Mouse (Mus musculus) midbrain, embryonic 11.5 days (tissue): ENCODE measurements around the gene Plch2. TPM values are rescaled to one million over a fixed set of nuclear protein-coding genes. Genes with fewer than 3 reads are reported as not detected.

ENCODE experiments used
- ATAC-seq: fragments of 200-750 bp; cut with Nextera tagmentation; 2 replicates; pipeline ENCODE4 v1.8.0; 2017; ENCODE audit warnings: moderate TSS enrichment, moderate library complexity; ENCODE audit not compliant: low FRiP score
- DNase-seq: peaks from one replicate; pipeline ENCODE4 v3.0.0; 2015; ENCODE audit warnings: low spot score; ENCODE audit errors: missing footprints
- H3K27ac ChIP-seq: fragments of 300-500 bp; sonication (generic); 2 replicates; pipeline ENCODE4 v1.5.1; 2014; ENCODE audit warnings: low read depth, low read length
- H3K27me3 ChIP-seq: fragments of 300-500 bp; sonication (generic); 2 replicates; pipeline ENCODE4 v1.6.1; 2014; ENCODE audit warnings: mild to moderate bottlenecking, low read length, moderate library complexity, mixed read lengths; ENCODE audit not compliant: control insufficient read depth, insufficient read depth
- H3K36me3 ChIP-seq: fragments of 300-500 bp; sonication (generic); 2 replicates; pipeline ENCODE4 v1.6.1; 2014; ENCODE audit warnings: mild to moderate bottlenecking, low read length, moderate library complexity, mixed read lengths; ENCODE audit not compliant: control insufficient read depth, insufficient read depth
- H3K4me1 ChIP-seq: fragments of 300-500 bp; sonication (generic); 2 replicates; pipeline ENCODE4 v1.6.1; 2014; ENCODE audit warnings: low read length; ENCODE audit not compliant: control insufficient read depth, insufficient read depth
- H3K4me2 ChIP-seq: fragments of 300-500 bp; sonication (generic); 2 replicates; pipeline ENCODE4 v1.6.1; 2014; ENCODE audit warnings: mild to moderate bottlenecking, moderate library complexity
- H3K4me3 ChIP-seq: fragments of 300-500 bp; sonication (generic); 2 replicates; pipeline ENCODE4 v1.5.1; 2014; ENCODE audit warnings: low read depth, low read length
- H3K9ac ChIP-seq: fragments of 300-500 bp; sonication (generic); 2 replicates; pipeline ENCODE4 v1.6.1; 2014; ENCODE audit warnings: low read length
- H3K9me3 ChIP-seq: fragments of 300-500 bp; sonication (generic); 2 replicates; pipeline ENCODE4 v1.6.1; 2016; ENCODE audit warnings: low read length; ENCODE audit not compliant: control insufficient read depth
- WGBS: fragments of 180-500 bp; shearing (Covaris S2); extraction: QIAGEN DNeasy Blood & Tissue Kit; methylation state at CpG from one replicate; pipeline ENCODE4 v1.1.7; 2014; 5-methylcytosine and 5-hydroxymethylcytosine counted together
- polyA plus RNA-seq: library from polyadenylated mRNA; unstranded; fragments of >200 nt; fragmentation: Nextera tagmentation; extraction: Ambion mirVana; gene quantifications from 2 replicates; pipeline ENCODE4 v1.2.1, GENCODE M21; 2014

Plch2 gene
- polyA plus RNA-seq, 1 experiment from 2014 or later, result 0.85 TPM

DNA sequence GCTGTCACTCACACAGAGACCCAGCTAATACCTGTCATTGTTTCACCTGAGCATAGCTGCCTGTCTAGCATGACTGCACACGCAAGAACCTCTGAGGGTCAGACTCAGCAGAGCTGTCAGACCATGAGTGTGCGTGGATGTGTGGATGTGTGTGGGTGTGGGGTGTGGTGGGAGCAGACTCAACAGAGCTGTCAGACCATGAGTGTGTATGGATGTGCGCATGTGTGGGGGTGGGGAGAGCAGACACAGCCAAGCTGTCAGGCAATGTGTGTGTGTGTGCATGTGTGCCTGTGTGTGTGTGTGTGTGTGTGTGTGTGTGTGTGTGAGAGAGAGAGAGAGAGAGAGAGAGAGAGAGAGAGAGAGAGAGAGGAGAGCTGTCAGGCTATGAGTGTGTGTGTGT, 51.3 kb downstream of the Plch2 start:
- no peak for DNase-seq
- Histone ChIP-seq H3K4me3 (no peak overlapping the region), H3K27ac (no peak overlapping the region), H3K9me3 (no peaks in the 10 kb centered on the region), H3K4me2 (no peak overlapping the region), H3K9ac (no peak overlapping the region), H3K4me1 (no peaks in the 10 kb centered on the region), H3K36me3 (no peaks in the 10 kb centered on the region; the same call in 1 of the 2 replicates), H3K27me3 (no peaks in the 10 kb centered on the region)
- ATAC-seq, result no peak
- 93% methylated on average over 3 of the region's 3 CpGs for WGBS

DNA sequence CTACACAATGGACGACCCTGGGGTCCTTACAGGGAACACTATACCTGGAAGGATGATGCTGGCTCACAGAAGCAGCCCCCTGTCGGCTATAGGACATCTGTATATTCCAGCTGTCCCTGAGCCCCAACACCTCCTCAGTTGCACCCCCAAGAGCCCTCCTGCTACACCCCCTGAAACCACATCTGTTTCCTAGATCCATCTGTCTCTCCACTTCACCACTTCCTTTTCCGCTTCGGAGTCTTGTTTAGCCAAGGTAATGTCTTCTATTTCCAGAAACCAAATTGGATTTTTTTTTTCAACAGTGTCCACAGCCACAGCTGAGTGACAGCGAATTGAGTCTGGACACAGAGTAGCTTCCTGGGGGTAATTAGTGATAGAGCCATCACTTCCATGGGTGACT, 57.2 kb downstream of the Plch2 start:
- peak; percentile 41 for DNase-seq
- no peaks in the 10 kb centered on the region for H3K27me3 ChIP-seq
- no peak overlapping the region for H3K9ac ChIP-seq
- no peaks in the 10 kb centered on the region for H3K9me3 ChIP-seq
- ATAC-seq, result no peak
- WGBS, result 86% methylated on average over 5 of the region's 5 CpGs
- H3K36me3 ChIP-seq, result no peaks in the 10 kb centered on the region; the same call in 1 of the 2 replicates
- no peak overlapping the region for H3K27ac ChIP-seq
- no peak overlapping the region for H3K4me3 ChIP-seq
- peaks cover 3% of the 10 kb centered on the region; the same call in 1 of the 2 replicates for H3K4me1 ChIP-seq
- H3K4me2 ChIP-seq, result no peak overlapping the region

DNA sequence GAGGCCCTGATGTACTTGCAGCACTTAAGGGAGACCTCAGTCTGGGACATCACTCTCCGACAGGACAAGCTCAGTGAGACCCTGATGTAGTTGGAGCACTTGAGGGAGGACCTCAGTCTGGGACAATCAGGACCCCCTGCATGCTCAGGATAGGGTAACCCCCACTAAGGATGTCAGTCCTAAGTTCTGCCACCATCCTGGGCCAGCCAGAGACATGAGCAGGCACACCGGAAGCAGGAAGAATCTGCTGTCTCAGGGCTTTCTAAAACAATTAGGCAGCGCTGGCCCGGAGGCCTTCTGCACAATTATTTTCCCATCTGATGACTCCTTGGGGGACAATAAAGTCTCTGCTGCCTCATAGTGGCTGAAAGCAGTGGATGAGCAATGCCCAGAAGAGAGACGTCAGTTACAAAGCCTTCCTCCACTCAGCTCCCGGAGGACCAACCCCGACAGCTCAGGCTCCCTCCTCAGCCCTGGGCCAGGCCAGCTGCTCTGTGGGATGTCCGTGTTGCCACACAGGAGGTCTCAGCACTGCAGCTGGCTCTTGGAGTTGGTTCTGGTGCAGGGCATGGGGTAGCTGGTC, 59.9 kb downstream of the Plch2 start:
- ATAC-seq, result no peak
- Histone ChIP-seq H3K27ac (no peak overlapping the region), H3K27me3 (no peaks in the 10 kb centered on the region), H3K4me3 (no peak overlapping the region), H3K9ac (no peak overlapping the region), H3K9me3 (no peaks in the 10 kb centered on the region), H3K36me3 (no peaks in the 10 kb centered on the region), H3K4me1 (peaks cover 3% of the 10 kb centered on the region; the same call in 1 of the 2 replicates), H3K4me2 (no peak overlapping the region)
- 39% methylated on average over 8 of the region's 8 CpGs for WGBS
- no peak for DNase-seq

DNA sequence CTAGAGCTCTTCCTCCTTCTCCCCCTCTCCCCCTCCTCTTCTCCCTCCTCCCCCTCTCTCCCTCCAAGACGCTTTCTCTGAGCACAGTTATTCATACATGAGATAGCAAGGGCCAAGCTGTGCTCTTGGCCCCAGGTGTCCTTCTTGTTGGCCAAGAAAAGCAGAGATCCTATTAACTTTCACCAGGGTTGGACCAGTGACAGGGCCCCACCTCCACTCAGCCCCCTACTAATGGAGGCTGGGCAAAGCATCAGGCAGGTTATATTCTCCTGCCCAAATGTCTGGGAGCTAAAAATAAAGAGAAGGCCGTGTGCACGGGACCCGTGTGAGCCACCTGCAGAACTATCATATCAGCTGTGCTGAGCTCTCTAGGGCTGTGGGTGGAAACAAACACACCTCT, 61.7 kb downstream of the Plch2 start:
- H3K9ac ChIP-seq, result no peak overlapping the region
- peaks cover 3% of the 10 kb centered on the region; the same call in 1 of the 2 replicates for H3K4me1 ChIP-seq
- H3K9me3 ChIP-seq, result no peaks in the 10 kb centered on the region
- no peak overlapping the region for H3K4me3 ChIP-seq
- H3K27me3 ChIP-seq, result no peaks in the 10 kb centered on the region
- no peak for DNase-seq
- no peaks in the 10 kb centered on the region for H3K36me3 ChIP-seq
- ATAC-seq, result no peak
- 80% methylated on average over 4 of the region's 4 CpGs for WGBS
- no peak overlapping the region for H3K4me2 ChIP-seq
- H3K27ac ChIP-seq, result no peak overlapping the region

DNA sequence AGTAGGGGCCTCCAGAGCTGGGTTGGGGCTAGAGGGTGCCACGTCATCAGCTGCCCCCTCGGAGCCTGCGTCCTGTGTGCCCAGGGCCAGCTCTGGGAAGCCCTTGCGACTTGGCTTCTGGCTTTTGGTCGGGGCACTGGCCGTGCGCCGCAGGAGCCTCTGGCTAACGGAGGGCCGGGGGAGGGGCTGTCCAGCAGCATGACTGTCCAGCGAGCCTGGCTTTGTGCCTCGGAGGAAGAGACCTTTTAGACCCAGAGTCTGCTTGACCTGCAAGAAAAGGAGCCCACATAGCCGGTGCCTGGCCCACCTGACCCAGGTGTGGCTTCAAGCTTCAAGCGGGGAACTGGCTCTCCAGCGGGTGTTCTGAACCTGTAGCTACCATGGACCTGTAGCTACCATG, 69.8 kb downstream of the Plch2 start:
- WGBS, result 58% methylated on average over 15 of the region's 15 CpGs
- H3K4me2 ChIP-seq, result no peak overlapping the region
- ATAC-seq, result no peak
- H3K9me3 ChIP-seq, result no peaks in the 10 kb centered on the region
- peak; percentile 81 for DNase-seq
- H3K27me3 ChIP-seq, result no peaks in the 10 kb centered on the region
- no peak overlapping the region for H3K27ac ChIP-seq
- H3K4me1 ChIP-seq, result peaks cover 23% of the 10 kb centered on the region
- peak overlapping the region; percentile 28; the same call in 1 of the 2 replicates for H3K9ac ChIP-seq
- H3K4me3 ChIP-seq, result no peak overlapping the region
- no peaks in the 10 kb centered on the region for H3K36me3 ChIP-seq

DNA sequence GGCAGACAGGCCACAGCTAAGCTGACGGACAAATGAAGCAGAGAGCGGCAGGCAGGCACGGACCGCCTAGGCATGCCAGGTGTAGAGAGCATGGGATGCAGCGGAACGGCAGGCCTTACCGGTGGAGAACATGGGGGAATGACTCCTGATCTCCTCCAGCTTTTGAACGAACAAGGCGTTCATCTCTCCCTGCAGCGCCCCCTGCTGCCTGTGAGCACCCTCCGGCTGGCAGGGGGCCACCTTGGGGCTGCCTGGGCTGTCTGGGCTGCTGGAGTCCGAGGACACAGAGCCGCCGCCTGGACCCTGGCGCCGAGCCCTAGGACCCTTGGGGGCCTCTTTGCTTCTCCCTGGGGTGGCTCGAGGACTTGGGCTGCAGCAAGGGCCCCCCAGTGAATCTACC, 70.5 kb downstream of the Plch2 start:
- Histone ChIP-seq H3K27me3 (no peaks in the 10 kb centered on the region), H3K4me3 (no peak overlapping the region), H3K4me1 (peaks cover 23% of the 10 kb centered on the region), H3K9ac (peak overlapping the region; percentile 28), H3K27ac (no peak overlapping the region), H3K4me2 (peak overlapping the region; percentile 32), H3K36me3 (no peaks in the 10 kb centered on the region), H3K9me3 (no peaks in the 10 kb centered on the region)
- DNase-seq (peak; percentile 94), ATAC-seq (peak; percentile 36)
- 18% methylated on average over 17 of the region's 17 CpGs for WGBS

DNA sequence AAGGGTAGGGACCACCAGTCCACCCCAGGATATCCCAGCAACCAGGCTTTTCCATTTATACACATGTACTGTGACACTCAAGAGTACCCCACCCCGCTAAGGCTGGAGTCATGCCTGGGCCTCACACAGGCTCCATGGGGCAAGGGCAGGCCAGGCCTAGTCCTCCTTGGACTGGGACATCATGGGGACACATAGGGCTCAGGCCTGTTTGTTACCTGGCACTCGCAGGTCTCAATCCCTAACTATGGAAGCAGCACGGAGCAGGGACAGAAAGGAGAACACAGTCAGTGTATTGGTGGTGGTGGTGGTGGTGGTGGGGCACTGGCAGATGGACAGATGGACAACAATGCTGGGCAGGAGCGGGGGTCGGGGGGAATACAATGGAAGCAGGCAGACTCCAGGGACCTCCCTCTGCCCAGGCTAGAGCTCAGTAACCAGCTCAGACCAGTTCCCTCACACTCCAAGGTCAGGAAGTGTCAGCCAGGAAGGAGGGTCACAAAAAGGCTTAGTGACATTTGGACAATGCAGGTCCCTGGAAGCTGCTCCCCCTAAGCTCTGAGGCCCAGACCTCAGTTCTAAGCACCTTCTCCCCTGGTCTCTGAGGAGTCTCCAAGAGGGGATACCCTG, 71.3 kb downstream of the Plch2 start:
- WGBS, result 59% methylated on average over 5 of the region's 5 CpGs
- ATAC-seq, result no peak
- H3K27me3 ChIP-seq, result no peaks in the 10 kb centered on the region

DNA sequence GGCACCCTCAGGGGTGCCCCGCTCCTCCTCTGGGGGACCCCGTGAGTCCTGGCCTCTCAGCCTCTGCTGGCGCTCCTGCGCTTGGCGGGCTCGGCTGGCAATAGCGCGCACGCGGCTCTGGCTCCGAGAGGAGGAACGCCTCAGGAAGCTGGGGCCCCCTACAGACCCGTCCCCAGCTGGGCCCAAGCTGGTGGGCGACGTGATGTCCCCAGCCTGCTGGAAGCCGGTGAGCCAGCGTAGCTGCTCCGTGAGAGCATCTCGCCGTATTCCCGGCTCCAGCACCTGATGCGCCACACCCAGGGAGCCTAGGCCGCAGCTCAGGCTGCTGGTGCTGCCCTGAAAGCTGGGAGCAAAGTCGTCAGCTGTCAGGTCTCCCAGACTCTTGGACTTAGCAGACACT, 72.8 kb downstream of the Plch2 start:
- peaks cover 23% of the 10 kb centered on the region for H3K4me1 ChIP-seq

More for the DNA sequence above, 71.3 kb downstream of the Plch2 start:
- H3K4me2 ChIP-seq, result no peak overlapping the region
- peak; percentile 85 for DNase-seq
- no peak overlapping the region for H3K4me3 ChIP-seq
- H3K9ac ChIP-seq, result peak overlapping the region; percentile 28
- H3K27ac ChIP-seq, result no peak overlapping the region
- peaks cover 6% of the 10 kb centered on the region for H3K36me3 ChIP-seq
- H3K9me3 ChIP-seq, result no peaks in the 10 kb centered on the region
- peaks cover 23% of the 10 kb centered on the region for H3K4me1 ChIP-seq

DNA sequence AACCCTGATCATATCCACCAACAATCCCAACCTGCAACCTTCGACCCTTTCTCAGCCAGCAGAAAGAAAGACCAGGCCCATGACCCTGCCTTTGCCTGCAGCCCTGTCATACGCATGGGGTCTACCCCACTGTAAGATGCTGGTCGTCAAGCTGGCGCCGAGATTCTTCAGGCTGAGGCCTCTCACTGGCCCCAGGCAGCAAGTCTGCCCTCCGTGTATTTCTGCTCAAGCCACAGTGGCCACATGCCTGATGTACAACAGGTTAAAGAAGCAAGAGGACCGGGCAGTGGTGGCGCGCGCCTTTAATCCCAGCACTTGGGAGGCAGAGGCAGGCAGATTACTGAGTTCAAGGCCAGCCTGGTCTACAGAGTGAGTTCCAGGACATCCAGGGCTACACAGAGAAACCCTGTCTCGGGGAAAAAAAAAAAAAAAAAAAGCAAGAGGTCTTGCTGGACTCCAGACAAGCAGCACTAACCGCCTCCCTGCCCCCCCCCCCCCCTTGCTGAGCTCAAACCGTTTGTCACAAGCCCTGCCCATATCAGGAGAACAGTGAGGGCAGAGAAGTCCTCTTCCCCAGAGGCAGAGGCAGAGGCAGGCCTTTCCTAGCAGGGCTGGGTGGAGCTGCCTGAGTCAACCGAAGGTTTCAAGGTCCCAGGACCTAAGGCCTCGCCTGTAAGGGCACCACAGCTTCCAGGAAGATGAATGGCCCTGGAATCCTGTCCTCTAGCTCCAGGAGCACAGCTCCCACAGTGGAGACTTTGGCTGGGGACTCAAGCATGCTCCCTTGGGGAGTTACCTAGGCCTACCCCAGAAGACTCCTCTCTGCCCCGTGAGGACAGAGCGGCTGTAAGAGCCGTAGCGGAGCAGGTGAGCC, 74.1 kb downstream of the Plch2 start:
- peak; percentile 73 for DNase-seq
- no peak for ATAC-seq
- WGBS, result 80% methylated on average over 19 of the region's 19 CpGs
- no peak overlapping the region for H3K4me2 ChIP-seq
- no peaks in the 10 kb centered on the region for H3K27me3 ChIP-seq
- no peak overlapping the region for H3K27ac ChIP-seq
- peaks cover 20% of the 10 kb centered on the region for H3K36me3 ChIP-seq
- H3K9me3 ChIP-seq, result no peaks in the 10 kb centered on the region
- no peak overlapping the region for H3K9ac ChIP-seq
- peaks cover 23% of the 10 kb centered on the region for H3K4me1 ChIP-seq
- H3K4me3 ChIP-seq, result no peak overlapping the region

More for the DNA sequence above, 72.8 kb downstream of the Plch2 start:
- no peak overlapping the region for H3K27ac ChIP-seq
- no peaks in the 10 kb centered on the region for H3K9me3 ChIP-seq
- WGBS, result 17% methylated on average over 24 of the region's 24 CpGs
- H3K4me3 ChIP-seq, result no peak overlapping the region
- H3K36me3 ChIP-seq, result peaks cover 13% of the 10 kb centered on the region
- no peaks in the 10 kb centered on the region for H3K27me3 ChIP-seq
- ATAC-seq, result no peak
- DNase-seq, result peak; percentile 89
- H3K4me2 ChIP-seq, result no peak overlapping the region
- peak overlapping the region; percentile 40; the same call in 1 of the 2 replicates for H3K9ac ChIP-seq
